Comparison of ENCODE assay signal across 9 mouse cellular contexts in genomic region chr2:18217867-18218266, GRCm38 (mm10).
DNase-seq lines count a peak whose midpoint lies in the region; ATAC-seq and TF ChIP-seq lines count a peak whose summit lies in the region.
"Had no signal": no experiment of that assay in that cellular context is flagged by ENCODE, and none has a peak within 500 bp of the region (broad histone marks: within the 10 kb centered on the region; RNA-seq: fewer than 3 reads in every experiment).

No protein-coding gene starts in this region.

- peak; percentile 27 for DNase-seq in hindbrain, embryonic 10.5 days (ENCODE audit: low spot score)
- DNase-seq in testis, postnatal 10 days (ENCODE audit: low spot score): no peak
- DNase-seq in heart, adult 9 months (ENCODE audit: low spot score in 2 of 2): peak; percentile 14 to 24
- DNase-seq in adrenal gland, adult 2 months: no peak
- DNase-seq in layer of hippocampus, adult 8-10 months (ENCODE audit: low spot score in 2 of 2): no peak
- DNase-seq in ovary, postnatal 14 days (ENCODE audit: low spot score): no peak
- DNase-seq: lung, adult 18-20 months had no signal

- no peak for ATAC-seq in hindbrain, embryonic 12.5 days (ENCODE audit: low FRiP score)

- H3K4me1 ChIP-seq in hindbrain, embryonic 10.5 days (replicated peaks): no peaks in the 10 kb centered on the region
- peaks cover 3% of the 10 kb centered on the region; the same call in 1 of the 2 replicates for H3K4me1 ChIP-seq in hindbrain, embryonic 12.5 days
- no peaks in the 10 kb centered on the region for H3K4me1 ChIP-seq in testis, adult 2 months (ENCODE audit: control insufficient read depth, insufficient read depth, low read length)

- 0 out of 2 replicates have a peak, but pooled peaks cover 4% of the 10 kb centered on the region for H3K9me3 ChIP-seq in hindbrain, embryonic 10.5 days
- H3K9me3 ChIP-seq in hindbrain, embryonic 12.5 days (replicated peaks): no peaks in the 10 kb centered on the region

- no peak overlapping the region for H3K4me3 ChIP-seq in hindbrain, embryonic 10.5 days
- no peak overlapping the region for H3K4me3 ChIP-seq in hindbrain, embryonic 12.5 days
- H3K4me3 ChIP-seq in testis, adult 2 months (ENCODE audit: control insufficient read depth, low read depth, low read length): no peak overlapping the region

- TF ChIP-seq POLR2A in testis, adult 2 months (IDR thresholded peaks at IDR 0.05; ENCODE audit: control insufficient read depth, low read depth, low read length): no peak

- no peak overlapping the region for H3K27ac ChIP-seq in hindbrain, embryonic 10.5 days
- H3K27ac ChIP-seq in hindbrain, embryonic 12.5 days: no peak overlapping the region
- H3K27ac ChIP-seq in testis, adult 2 months (ENCODE audit: control insufficient read depth, insufficient read depth, low read depth, low read length): no peak overlapping the region

- H3K4me2 ChIP-seq in hindbrain, embryonic 12.5 days (replicated peaks): no peak overlapping the region

- whole genome bisulfite sequencing in hindbrain, embryonic 10.5 days: 69% methylated on average over 3 of the region's 3 CpGs
- WGBS in hindbrain, embryonic 12.5 days: 70% methylated on average over 3 of the region's 3 CpGs

- H3K27me3 ChIP-seq in hindbrain, embryonic 10.5 days (ENCODE audit: insufficient read depth, poor library complexity, severe bottlenecking): no peaks in the 10 kb centered on the region
- no peaks in the 10 kb centered on the region for H3K27me3 ChIP-seq in hindbrain, embryonic 12.5 days
- H3K27me3 ChIP-seq in testis, adult 2 months (ENCODE audit: control insufficient read depth, insufficient read depth, low read length): no peaks in the 10 kb centered on the region

- peaks cover 72% of the 10 kb centered on the region for H3K36me3 ChIP-seq in hindbrain, embryonic 10.5 days
- peaks cover 46% of the 10 kb centered on the region for H3K36me3 ChIP-seq in hindbrain, embryonic 12.5 days
- no peaks in the 10 kb centered on the region for H3K36me3 ChIP-seq in testis, adult 2 months (ENCODE audit: control insufficient read depth, insufficient read depth, low read length)

- no peak overlapping the region for H3K9ac ChIP-seq in hindbrain, embryonic 12.5 days

- peak; percentile 39; the same call in 1 of the 2 replicates for TF ChIP-seq CTCF in testis, adult 2 months (IDR thresholded peaks at IDR 0.05; ENCODE audit: control insufficient read depth, insufficient read depth, insufficient replicate concordance, low read depth, low read length)

Comparison
In these comparisons a context has a peak if more than half of its experiments do, and no peak if none do; other contexts are left out.
1. DNase-seq: peak in hindbrain, embryonic 10.5 days (single experiment) and heart, adult 9 months (2 of 2); none in testis, postnatal 10 days (single experiment), adrenal gland, adult 2 months (single experiment), layer of hippocampus, adult 8-10 months (0 of 2) and ovary, postnatal 14 days (single experiment).